Mouse (Mus musculus) kidney, postnatal 0 days (tissue): ENCODE data around the gene Zg16. TPM values are rescaled to one million over a fixed set of nuclear protein-coding genes. Genes with fewer than 3 reads are reported as not detected.
A peak's percentile ranks its signal among the peaks of the same experiment; 100 is the strongest.

Source experiments
- ATAC-seq: fragments of 200-750 bp; cut with Nextera tagmentation; replicated peaks from 2 replicates; pipeline ENCODE4 v1.8.0; 2017; ENCODE audit warnings: low read depth, moderate number of reproducible peaks, moderate TSS enrichment, moderate library complexity; ENCODE audit not compliant: low FRiP score
- DNase-seq: peaks from one replicate; pipeline ENCODE4 v3.0.0-alpha.2; 2016; ENCODE audit warnings: low spot score
- H3K27ac ChIP-seq: fragments of 300-500 bp; sonication (generic); 2 replicates; pipeline ENCODE4 v1.5.1; 2014; ENCODE audit warnings: mild to moderate bottlenecking
- H3K27me3 ChIP-seq: fragments of 300-500 bp; sonication (generic); 2 replicates; pipeline ENCODE4 v1.6.1; 2014; ENCODE audit warnings: low read length, mixed read lengths; ENCODE audit not compliant: insufficient read depth
- H3K36me3 ChIP-seq: fragments of 300-500 bp; sonication (generic); 2 replicates; pipeline ENCODE4 v1.6.1; 2014; ENCODE audit warnings: low read length, mixed read lengths; ENCODE audit not compliant: insufficient read depth
- H3K4me1 ChIP-seq: fragments of 300-500 bp; sonication (generic); replicated peaks from 2 replicates; pipeline ENCODE4 v1.6.1; 2014; ENCODE audit warnings: antibody characterized with exemption, low read length, mixed read lengths; ENCODE audit not compliant: insufficient read depth
- H3K4me2 ChIP-seq: fragments of 300-500 bp; sonication (generic); 2 replicates; pipeline ENCODE4 v1.6.1; 2014; ENCODE audit warnings: mild to moderate bottlenecking, low read length, moderate library complexity, mixed read lengths
- H3K4me3 ChIP-seq: fragments of 300-500 bp; sonication (generic); replicated peaks from 2 replicates; pipeline ENCODE4 v1.5.1; 2014; ENCODE audit warnings: low read depth, low read length
- H3K9ac ChIP-seq: fragments of 300-500 bp; sonication (generic); 2 replicates; pipeline ENCODE4 v1.6.1; 2014; ENCODE audit warnings: low read depth, low read length
- H3K9me3 ChIP-seq: fragments of 300-500 bp; sonication (generic); replicated peaks from 2 replicates; pipeline ENCODE4 v1.6.1; 2016; ENCODE audit warnings: low read length, inconsistent platforms, mixed read lengths
- CTCF ChIP-seq: IDR thresholded peaks from 2 replicates; pipeline ENCODE4 v1.5.1; 2016; ENCODE audit warnings: antibody characterized with exemption, low read depth, mild to moderate bottlenecking, moderate library complexity
- WGBS: fragments of 180-500 bp; shearing (Covaris S2); extraction: QIAGEN DNeasy Blood & Tissue Kit; methylation state at CpG from one replicate; pipeline ENCODE4 v1.1.7; 2014; 5-methylcytosine and 5-hydroxymethylcytosine counted together
- microRNA-seq: library from miRNA; unstranded; fragments of <30 nt; microRNA quantifications from one replicate; pipeline ENCODE4, GENCODE M21; 2016
- polyA plus RNA-seq: library from polyadenylated mRNA; unstranded; fragments of >200 nt; fragmentation: Nextera tagmentation; extraction: Ambion mirVana; gene quantifications from 2 replicates; pipeline ENCODE4 v1.2.1, GENCODE M21; 2015

Gene Zg16
- polyA plus RNA-seq, 1 experiment from 2014 or later: not detected

GRCm38 (mm10) chr7:127008239-127009019, 78.7 kb downstream of the Zg16 start:
- H3K36me3 ChIP-seq: 0 out of 2 replicates have a peak, but pooled peaks cover 3% of the 10 kb centered on the region
- H3K4me1 ChIP-seq: peaks cover 11% of the 10 kb centered on the region; the same call in 1 of the 2 replicates
- DNase-seq (peak; percentile 89), ATAC-seq (peak; percentile 86)
- peak overlapping the region; percentile 83 for H3K27ac ChIP-seq
- H3K9me3 ChIP-seq: no peaks in the 10 kb centered on the region
- peak overlapping the region; percentile 56; the same call in 1 of the 2 replicates for H3K9ac ChIP-seq
- no peak overlapping the region for H3K4me3 ChIP-seq
- H3K27me3 ChIP-seq: no peaks in the 10 kb centered on the region
- TF ChIP-seq CTCF: no peak
- no peak overlapping the region for H3K4me2 ChIP-seq
- WGBS: 33% methylated on average over 9 of the region's 9 CpGs

- H3K27me3 ChIP-seq: no peaks in the 10 kb centered on the region
- no peaks in the 10 kb centered on the region for H3K9me3 ChIP-seq
- no peak overlapping the region for H3K4me2 ChIP-seq
- TF ChIP-seq CTCF: no peak
- DNase-seq: no peak
- 80% methylated on average over 6 of the region's 6 CpGs for WGBS
- H3K36me3 ChIP-seq: no peaks in the 10 kb centered on the region
- peaks cover 9% of the 10 kb centered on the region; the same call in 1 of the 2 replicates for H3K4me1 ChIP-seq
- H3K4me3 ChIP-seq: no peak overlapping the region
- H3K9ac ChIP-seq: no peak overlapping the region
- no peak overlapping the region for H3K27ac ChIP-seq
- ATAC-seq: no peak
These were observed 79.7 kb downstream of the Zg16 start for GRCm38 (mm10) chr7:127007313-127008024.

GRCm38 (mm10) chr7:127004122-127004875, 82.8 kb downstream of the Zg16 start:
- DNase-seq: no peak
- Histone ChIP-seq H3K4me2 (no peak overlapping the region), H3K9me3 (no peaks in the 10 kb centered on the region), H3K36me3 (no peaks in the 10 kb centered on the region), H3K27me3 (no peaks in the 10 kb centered on the region), H3K27ac (no peak overlapping the region), H3K9ac (no peak overlapping the region), H3K4me3 (no peak overlapping the region), H3K4me1 (peaks cover 8% of the 10 kb centered on the region; the same call in 1 of the 2 replicates)
- TF ChIP-seq CTCF: peak; percentile 42
- WGBS: 83% methylated on average over 4 of the region's 4 CpGs
- ATAC-seq: no peak

- Histone ChIP-seq H3K27me3 (no peaks in the 10 kb centered on the region), H3K36me3 (no peaks in the 10 kb centered on the region), H3K9ac (no peak overlapping the region), H3K4me1 (0 out of 2 replicates have a peak, but pooled peaks cover 3% of the 10 kb centered on the region), H3K9me3 (no peaks in the 10 kb centered on the region), H3K27ac (no peak overlapping the region), H3K4me3 (no peak overlapping the region), H3K4me2 (no peak overlapping the region)
- WGBS: 87% methylated on average over 5 of the region's 5 CpGs
- ATAC-seq (no peak), DNase-seq (no peak)
- TF ChIP-seq CTCF: no peak
These were observed 83.5 kb downstream of the Zg16 start for GRCm38 (mm10) chr7:127003620-127004019.

Small RNA genes within 50 kb of the gene (microRNA-seq; reads per million reads assigned to microRNA genes)
- gene Gm44343: not detected

Other genes with a start within 250 kb of the Zg16 start
- 7.6 and 7.7 TPM in 2 replicates for gene Doc2a, start 239.9 kb downstream of the Zg16 start, polyA plus RNA-seq
- gene Hirip3, start 225.4 kb downstream of the Zg16 start, polyA plus RNA-seq: 16.3 and 20.5 TPM in 2 replicates
- gene Ino80e, start 225.0 kb downstream of the Zg16 start, polyA plus RNA-seq: 67.1 and 68.7 TPM in 2 replicates
- 26.2 and 30.0 TPM in 2 replicates for gene Taok2, start 202.6 kb downstream of the Zg16 start, polyA plus RNA-seq
- 48.6 and 51.9 TPM in 2 replicates for gene Tmem219, start 164.4 kb downstream of the Zg16 start, polyA plus RNA-seq
- 15.7 and 17.3 TPM in 2 replicates for gene Kctd13, start 158.4 kb downstream of the Zg16 start, polyA plus RNA-seq
- gene Asphd1, start 137.7 kb downstream of the Zg16 start, polyA plus RNA-seq: 0.13 TPM in 1 of 2 replicates, not detected in the other
- 1.2 and 1.7 TPM in 2 replicates for gene Sez6l2, start 136.8 kb downstream of the Zg16 start, polyA plus RNA-seq
- gene Cdipt, start 111.4 kb downstream of the Zg16 start, polyA plus RNA-seq: 118 and 120 TPM in 2 replicates
- gene Cdiptos, start 111.2 kb downstream of the Zg16 start, polyA plus RNA-seq: 1.6 and 2.8 TPM in 2 replicates
- gene Mvp, start 72.7 kb downstream of the Zg16 start, polyA plus RNA-seq: 27.5 and 28.9 TPM in 2 replicates
- gene Pagr1b, start 70.8 kb downstream of the Zg16 start, polyA plus RNA-seq: 0.21 and 0.65 TPM in 2 replicates
- gene Pagr1a, start 70.0 kb downstream of the Zg16 start, polyA plus RNA-seq: 19.4 and 25.0 TPM in 2 replicates
- gene Gm42742, start 66.2 kb downstream of the Zg16 start, polyA plus RNA-seq: 44.2 and 53.8 TPM in 2 replicates
- gene Prrt2, start 66.1 kb downstream of the Zg16 start, polyA plus RNA-seq: 2.5 and 2.7 TPM in 2 replicates
- gene Maz, start 60.3 kb downstream of the Zg16 start, polyA plus RNA-seq: 50.3 and 58.7 TPM in 2 replicates
- 51.7 and 57.2 TPM in 2 replicates for gene Kif22, start 44.9 kb downstream of the Zg16 start, polyA plus RNA-seq
- 4.0 and 4.3 TPM in 2 replicates for gene AI467606, start 4.0 kb upstream of the Zg16 start, polyA plus RNA-seq
- 37.4 and 43.7 TPM in 2 replicates for gene Qprt, start 34.9 kb upstream of the Zg16 start, polyA plus RNA-seq
- gene Spn, start 50.5 kb upstream of the Zg16 start, polyA plus RNA-seq: 0.28 and 0.33 TPM in 2 replicates
- 42.8 and 47.7 TPM in 2 replicates for gene Cd2bp2, start 108.7 kb upstream of the Zg16 start, polyA plus RNA-seq
- gene Tbc1d10b, start 121.1 kb upstream of the Zg16 start, polyA plus RNA-seq: 14.9 and 16.9 TPM in 2 replicates
- gene Mylpf, start 121.6 kb upstream of the Zg16 start, polyA plus RNA-seq: 2.9 and 4.7 TPM in 2 replicates
- gene Zfp553, start 145.7 kb upstream of the Zg16 start, polyA plus RNA-seq: 22.3 and 25.1 TPM in 2 replicates
- gene Sept1, start 145.8 kb upstream of the Zg16 start, polyA plus RNA-seq: 16.7 and 20.5 TPM in 2 replicates
- gene Zfp771, start 156.9 kb upstream of the Zg16 start, polyA plus RNA-seq: 46.2 and 49.3 TPM in 2 replicates
- gene Dctpp1, start 173.4 kb upstream of the Zg16 start, polyA plus RNA-seq: 146 and 157 TPM in 2 replicates
- 207 and 215 TPM in 2 replicates for gene Sephs2, start 186.7 kb upstream of the Zg16 start, polyA plus RNA-seq
- 0.93 and 1.1 TPM in 2 replicates for gene Itgal, start 208.9 kb upstream of the Zg16 start, polyA plus RNA-seq